Mouse (Mus musculus) ES-Bruce4 (cell line): Measurements from ENCODE around the gene Nudcd3.

ENCODE experiments used
- CTCF ChIP-seq: IDR thresholded peaks from one replicate; pipeline ENCODE4 v1.8.1; 2011; ENCODE audit warnings: low read depth, low read length
- POLR2A ChIP-seq: IDR thresholded peaks from one replicate; pipeline ENCODE4 v1.8.1; 2011; ENCODE audit warnings: low read length; ENCODE audit not compliant: insufficient read depth

GRCm38 (mm10) chr11:6180811-6181399, 19.3 kb downstream of the Nudcd3 start:
- TF ChIP-seq CTCF = peak; percentile 21
- no peak for TF ChIP-seq POLR2A
